Mouse (Mus musculus): Measurements from ENCODE around the gene Olfr65.

GRCm38 (mm10) chr7:103865716-103866115 is 37.6 kb upstream of the Olfr65 start:
- TF ChIP-seq CTCF (IDR thresholded peaks at IDR 0.05), result no peak
- TF ChIP-seq EP300 (IDR thresholded peaks at IDR 0.05), result no peak

Data from lung, postnatal 0 days (tissue).